Mouse (Mus musculus) layer of hippocampus, adult 8-10 months (tissue): Measurements from ENCODE around the gene Panx1. TPM values are rescaled to one million over a fixed set of nuclear protein-coding genes. Genes with fewer than 3 reads are reported as not detected.

Source experiments
- DNase-seq, 2 experiments: peaks; one replicate each; pipeline ENCODE4 v3.0.0; 2022; ENCODE audit warnings: low spot score in 2 of 2
- total RNA-seq, 4 experiments: library from RNA; stranded (reverse); gene quantifications; 2 replicates each; pipeline ENCODE4 v1.2.4; 2022

Gene Panx1
- total RNA-seq, 4 experiments from 2014 or later: 18.3 to 24.0 (median 22.9) TPM

- no peak for DNase-seq
Observed at GRCm38 (mm10) chr9:14973762-14974161, 71.5 kb downstream of the Panx1 start.

GRCm38 (mm10) chr9:14970805-14971525 lies 74.3 kb downstream of the Panx1 start:
- no peak for DNase-seq

- DNase-seq: no peak
Observed at GRCm38 (mm10) chr9:14970211-14970610, 75.1 kb downstream of the Panx1 start.

GRCm38 (mm10) chr9:14967598-14967997 lies 77.7 kb downstream of the Panx1 start:
- DNase-seq: no peak

GRCm38 (mm10) chr9:14966787-14967186 lies 78.5 kb downstream of the Panx1 start:
- no peak for DNase-seq

- no peak for DNase-seq
Observed at GRCm38 (mm10) chr9:14965368-14965767, 79.9 kb downstream of the Panx1 start.

GRCm38 (mm10) chr9:14962769-14963168 lies 82.5 kb downstream of the Panx1 start:
- no peak for DNase-seq

- no peak for DNase-seq
Observed at GRCm38 (mm10) chr9:14954659-14955058, 90.6 kb downstream of the Panx1 start.

Other genes with a start within 250 kb of the Panx1 start
- 10 to 100 TPM; 11.8 to 14.9 (median 13.7) TPM for gene Gpr83, start 185.3 kb downstream of the Panx1 start, total RNA-seq
- gene Izumo1r, start 141.5 kb downstream of the Panx1 start, total RNA-seq: not detected
- not detected for gene Hephl1, start 66.6 kb upstream of the Panx1 start, total RNA-seq
- gene Vstm5, start 193.6 kb upstream of the Panx1 start, total RNA-seq: 1 to 10 TPM; 6.1 to 8.6 (median 6.3) TPM
- 10 to 100 TPM; 38.4 to 41.2 (median 39.5) TPM for gene Med17, start 234.5 kb upstream of the Panx1 start, total RNA-seq